Mouse (Mus musculus) E14TG2a.4 (cell line): ENCODE measurements around the gene Slco4c1.

Source experiments
- CTCF ChIP-seq: conservative IDR thresholded peaks from 2 replicates; pipeline ENCODE4 v1.5.1; 2014; ENCODE audit warnings: low read length
- NANOG ChIP-seq: IDR thresholded peaks from 2 replicates; pipeline ENCODE4 v1.6.1; 2014; ENCODE audit warnings: borderline replicate concordance, low read length, mixed read lengths

- TF ChIP-seq CTCF (no peak), NANOG (no peak)
Observed at GRCm38 (mm10) chr1:96794290-96794689, 77.7 kb downstream of the Slco4c1 start.
